Mouse (Mus musculus): ENCODE measurements around the gene Gtf3c4. TPM values are rescaled to one million over a fixed set of nuclear protein-coding genes. Genes with fewer than 3 reads are reported as not detected.

Gtf3c4 gene
- 25.2 and 29.2 TPM in 2 replicates for polyA plus RNA-seq (2016; fragmentation: Nextera tagmentation; extraction: Ambion mirVana)

DNA sequence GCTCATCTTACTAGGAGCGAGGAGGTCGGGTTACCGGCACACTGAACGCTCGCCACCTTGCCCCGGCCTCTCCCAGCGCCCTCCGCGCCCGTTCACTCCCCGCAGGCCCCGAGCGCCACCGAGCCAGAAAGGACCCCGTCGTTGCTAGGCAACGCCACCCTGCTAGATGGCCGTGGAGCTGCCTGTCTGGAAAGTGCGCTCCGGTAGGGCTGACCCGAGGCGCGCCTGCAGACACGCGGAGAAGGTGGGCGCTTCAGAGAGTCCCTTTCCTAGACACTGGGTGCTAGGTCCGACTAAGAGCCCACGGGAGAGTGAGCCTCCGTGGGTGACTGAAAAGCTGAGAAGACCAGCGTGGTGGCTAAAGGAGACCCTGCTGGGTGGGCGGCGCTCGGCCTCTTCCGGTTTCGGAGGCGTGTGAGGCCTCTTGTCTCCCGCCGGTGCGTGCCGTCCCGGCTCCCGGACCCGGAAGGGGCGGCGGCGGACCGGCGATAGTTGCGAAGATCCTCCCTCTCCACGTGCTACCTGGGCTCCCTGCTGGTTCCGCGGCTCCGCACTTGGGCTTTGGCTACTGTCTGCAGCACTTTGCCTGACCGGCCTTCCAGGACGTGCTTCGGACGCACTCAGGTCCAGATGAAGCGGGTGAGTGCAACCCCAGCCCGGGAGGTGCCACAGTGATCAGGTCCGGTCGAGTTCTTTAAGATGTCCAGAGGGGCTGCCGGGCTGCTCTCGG lies at the start of gene Gtf3c4, which contains the start of gene Ddx31:
Gene Gtf3c4 (minus strand): TSS at position 139 of the 730 bp plus-strand sequence.
Gene Ddx31 (plus strand): TSS at position 185 of the 730 bp plus-strand sequence.
- WGBS = under 1% methylated on average over 63 of the region's 63 CpGs
- Histone ChIP-seq H3K27me3 (replicated peaks) (no peaks in the 10 kb centered on the region), H3K4me2 (replicated peaks) (peak within 1 kb of the TSS; percentile 87), H3K4me1 (peaks cover 33% of the 10 kb centered on the region), H3K27ac (peak within 1 kb of the TSS; percentile 21), H3K36me3 (peaks cover 9% of the 10 kb centered on the region), H3K9me3 (no peaks in the 10 kb centered on the region), H3K4me3 (peak within 1 kb of the TSS; percentile 88), H3K9ac (peak within 1 kb of the TSS; percentile 85)
- ATAC-seq (ENCODE audit: low FRiP score, low read depth) = peak; percentile 97

DNA sequence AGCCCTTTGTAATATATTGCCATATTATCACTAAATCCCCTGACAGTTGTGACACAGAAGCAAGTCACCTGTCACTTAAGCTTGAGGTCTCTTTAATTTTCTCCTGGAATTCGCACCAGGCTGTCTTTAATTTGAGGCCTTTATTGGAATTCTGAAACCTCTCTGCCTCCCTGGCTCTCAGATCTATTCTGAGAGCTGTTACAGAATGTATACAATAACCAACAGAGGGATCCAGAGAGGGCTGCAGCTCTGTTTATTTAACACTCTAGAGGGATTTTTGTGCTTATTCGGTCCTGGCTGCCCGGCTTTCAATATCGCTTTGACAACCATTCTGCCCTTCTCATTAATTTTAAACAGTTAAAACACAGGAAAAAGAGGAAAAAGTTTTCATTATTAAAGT lies 44.8 kb upstream of the Gtf3c4 start:
- Histone ChIP-seq H3K27ac (no peak overlapping the region), H3K4me1 (no peaks in the 10 kb centered on the region), H3K4me3 (no peak overlapping the region), H3K9ac (no peak overlapping the region), H3K27me3 (replicated peaks) (no peaks in the 10 kb centered on the region), H3K36me3 (peaks cover 46% of the 10 kb centered on the region), H3K9me3 (no peaks in the 10 kb centered on the region), H3K4me2 (replicated peaks) (no peak overlapping the region)
- ATAC-seq (ENCODE audit: low FRiP score, low read depth) = no peak
- 78% methylated on average over 4 of the region's 4 CpGs for WGBS

DNA sequence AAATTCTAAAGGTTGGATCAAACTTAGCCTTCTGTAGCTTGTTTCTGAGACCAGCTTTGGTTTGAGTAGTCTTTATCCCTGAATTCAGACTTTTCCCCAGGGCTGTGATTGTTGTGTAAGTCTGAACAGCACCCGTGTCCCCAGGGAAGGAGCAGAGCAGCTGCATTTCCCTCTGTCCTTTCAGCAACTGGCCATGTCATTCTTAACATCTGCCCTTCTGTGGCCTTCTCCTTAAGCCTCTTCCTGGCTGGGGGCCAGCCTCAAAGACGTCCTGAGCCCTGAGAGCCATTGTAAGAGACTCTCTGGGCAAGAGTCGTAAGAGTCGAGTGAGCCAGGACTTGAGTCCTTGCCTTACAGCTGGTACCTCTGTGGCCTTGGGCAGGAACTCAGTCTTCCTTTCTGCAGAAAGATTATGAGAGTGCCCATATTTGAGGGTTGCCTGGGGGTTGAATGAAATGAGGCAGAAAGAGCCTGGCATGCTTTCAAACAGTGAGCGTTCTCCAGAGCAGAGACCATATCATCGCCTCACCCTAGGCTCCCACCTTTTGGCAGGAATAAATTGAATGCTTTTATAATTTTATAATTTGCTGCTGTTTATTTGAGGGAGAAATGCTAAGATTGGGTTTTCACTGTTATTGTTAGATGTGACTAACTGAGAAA lies 42.8 kb upstream of the Gtf3c4 start:
- no peak for ATAC-seq (ENCODE audit: low FRiP score, low read depth)
- H3K27ac ChIP-seq = no peak overlapping the region
- H3K36me3 ChIP-seq = peaks cover 45% of the 10 kb centered on the region
- WGBS = 86% methylated on average over 6 of the region's 6 CpGs
- no peak overlapping the region for H3K4me2 ChIP-seq (replicated peaks)
- H3K4me1 ChIP-seq = no peaks in the 10 kb centered on the region
- H3K27me3 ChIP-seq (replicated peaks) = no peaks in the 10 kb centered on the region
- H3K9me3 ChIP-seq = no peaks in the 10 kb centered on the region
- H3K9ac ChIP-seq = no peak overlapping the region
- H3K4me3 ChIP-seq = no peak overlapping the region

DNA sequence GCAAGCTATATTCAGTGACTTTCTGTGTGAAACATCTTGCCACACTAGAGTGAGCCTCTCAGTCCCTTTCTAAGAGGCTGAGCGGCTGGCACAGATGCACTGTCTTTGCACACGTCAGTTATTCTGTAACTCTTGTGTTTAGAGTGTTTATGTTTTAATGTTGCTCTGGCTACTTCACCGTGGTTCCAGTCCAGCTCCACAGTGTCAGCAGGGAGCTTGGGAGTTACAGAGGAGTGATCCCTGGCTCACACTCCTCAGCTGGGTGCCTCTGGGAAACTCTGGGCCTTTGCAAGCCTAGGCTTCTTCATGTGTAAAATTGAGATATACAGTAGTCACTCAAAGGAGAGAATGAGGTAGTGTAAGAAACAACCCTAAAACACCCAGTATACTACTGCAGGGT lies 41.9 kb upstream of the Gtf3c4 start:
- Histone ChIP-seq H3K9me3 (no peaks in the 10 kb centered on the region), H3K4me1 (no peaks in the 10 kb centered on the region), H3K4me3 (no peak overlapping the region), H3K4me2 (replicated peaks) (no peak overlapping the region), H3K9ac (no peak overlapping the region), H3K27ac (no peak overlapping the region), H3K36me3 (peaks cover 45% of the 10 kb centered on the region), H3K27me3 (replicated peaks) (no peaks in the 10 kb centered on the region)
- no peak for ATAC-seq (ENCODE audit: low FRiP score, low read depth)
- WGBS = 89% methylated on average over 3 of the region's 3 CpGs

DNA sequence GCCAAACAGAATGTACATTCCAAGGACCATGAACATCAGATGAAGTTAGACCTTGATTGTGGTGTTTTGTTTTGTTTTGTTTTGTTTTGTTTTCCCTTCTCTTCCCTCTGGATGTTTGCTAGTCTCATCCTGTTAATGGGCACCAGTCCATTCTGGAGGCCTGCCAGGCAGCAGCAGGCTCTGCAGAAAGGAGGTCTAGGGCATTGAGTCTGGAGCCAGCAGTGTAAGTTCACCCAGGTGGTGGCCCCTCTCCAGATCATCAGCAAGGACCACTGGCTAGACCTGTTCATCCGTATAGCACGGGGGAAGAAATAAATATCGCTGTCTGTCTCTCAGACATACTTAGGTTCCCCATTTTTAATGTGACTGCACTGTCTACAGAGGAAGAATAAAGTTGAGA lies 41.1 kb upstream of the Gtf3c4 start:
- Histone ChIP-seq H3K36me3 (peaks cover 48% of the 10 kb centered on the region), H3K4me1 (no peaks in the 10 kb centered on the region), H3K4me2 (replicated peaks) (no peak overlapping the region), H3K4me3 (no peak overlapping the region), H3K9ac (no peak overlapping the region), H3K27me3 (replicated peaks) (no peaks in the 10 kb centered on the region), H3K27ac (no peak overlapping the region), H3K9me3 (no peaks in the 10 kb centered on the region)
- 98% methylated on average over 3 of the region's 3 CpGs for WGBS
- ATAC-seq (ENCODE audit: low FRiP score, low read depth) = no peak

DNA sequence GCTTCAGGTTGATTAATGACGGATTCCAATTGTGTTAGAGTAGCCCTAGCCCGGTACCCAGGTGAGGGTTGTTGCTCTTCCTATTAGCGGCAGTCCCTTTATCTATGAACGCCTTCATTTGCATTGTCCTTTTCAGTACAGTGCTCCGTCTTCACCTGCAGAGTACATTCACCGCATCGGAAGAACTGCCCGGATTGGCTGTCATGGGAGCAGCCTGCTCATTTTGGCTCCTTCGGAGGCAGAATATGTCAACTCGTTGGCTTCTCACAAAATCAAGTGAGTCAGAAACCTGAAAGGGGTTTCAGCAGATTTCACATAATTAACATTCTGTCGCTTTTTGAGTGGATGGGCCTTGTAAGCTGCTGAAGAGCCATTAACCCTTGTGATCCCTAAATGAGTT lies 35.4 kb upstream of the Gtf3c4 start:
- 89% methylated on average over 11 of the region's 11 CpGs for WGBS
- Histone ChIP-seq H3K9ac (no peak overlapping the region), H3K9me3 (no peaks in the 10 kb centered on the region), H3K27ac (no peak overlapping the region), H3K27me3 (replicated peaks) (no peaks in the 10 kb centered on the region), H3K4me1 (no peaks in the 10 kb centered on the region), H3K4me2 (replicated peaks) (no peak overlapping the region), H3K36me3 (peaks cover 42% of the 10 kb centered on the region), H3K4me3 (no peak overlapping the region)
- no peak for ATAC-seq (ENCODE audit: low FRiP score, low read depth)

DNA sequence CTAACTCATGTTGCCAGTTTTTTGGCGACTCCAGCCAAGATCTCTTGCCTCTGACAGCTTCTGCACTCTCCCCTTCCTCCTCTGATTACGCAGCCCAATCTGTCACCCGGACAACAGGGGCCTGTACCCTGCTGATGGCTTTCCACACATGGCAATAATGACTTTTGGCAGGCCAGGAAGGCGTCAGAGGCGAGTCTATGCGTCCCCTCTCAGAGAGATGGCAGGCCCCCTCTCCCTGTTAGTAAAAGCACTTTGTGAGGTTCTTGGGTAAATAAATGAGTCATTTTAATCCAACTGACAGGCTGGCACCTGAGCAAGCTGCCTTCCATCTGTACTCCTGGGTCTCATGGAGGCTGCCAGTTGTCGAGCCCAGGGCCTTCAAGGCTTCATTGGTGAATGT lies 27.3 kb upstream of the Gtf3c4 start:
- no peaks in the 10 kb centered on the region for H3K9me3 ChIP-seq
- H3K27me3 ChIP-seq (replicated peaks) = no peaks in the 10 kb centered on the region
- no peak overlapping the region for H3K4me3 ChIP-seq
- no peak overlapping the region for H3K9ac ChIP-seq
- WGBS = 75% methylated on average over 7 of the region's 7 CpGs
- H3K4me1 ChIP-seq = no peaks in the 10 kb centered on the region
- H3K4me2 ChIP-seq (replicated peaks) = no peak overlapping the region
- peaks cover 43% of the 10 kb centered on the region for H3K36me3 ChIP-seq
- no peak for ATAC-seq (ENCODE audit: low FRiP score, low read depth)
- no peak overlapping the region for H3K27ac ChIP-seq

DNA sequence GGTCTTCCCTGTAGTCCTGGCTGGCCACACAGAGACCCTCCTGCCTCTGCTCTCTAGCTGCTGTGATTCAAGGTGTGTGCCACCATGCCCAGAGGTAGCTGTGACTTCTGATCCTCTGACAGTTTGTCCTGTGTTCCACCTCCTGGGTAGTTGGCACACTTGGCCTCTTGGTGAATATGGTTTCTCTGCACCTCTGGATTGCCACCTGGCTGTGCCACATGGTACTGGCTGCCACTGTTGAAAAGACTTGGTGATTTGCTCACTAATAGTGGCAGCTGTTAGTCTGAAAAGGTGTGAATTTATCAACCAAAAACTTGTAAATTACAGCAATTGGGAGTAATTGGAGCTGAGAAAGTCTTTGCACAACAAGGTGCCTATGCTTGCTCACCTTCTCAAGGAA lies 23.7 kb upstream of the Gtf3c4 start:
- Histone ChIP-seq H3K4me2 (replicated peaks) (no peak overlapping the region), H3K9me3 (no peaks in the 10 kb centered on the region), H3K27ac (no peak overlapping the region), H3K4me1 (no peaks in the 10 kb centered on the region), H3K27me3 (replicated peaks) (no peaks in the 10 kb centered on the region), H3K36me3 (peaks cover 74% of the 10 kb centered on the region), H3K4me3 (no peak overlapping the region), H3K9ac (no peak overlapping the region)
- no peak for ATAC-seq (ENCODE audit: low FRiP score, low read depth)

DNA sequence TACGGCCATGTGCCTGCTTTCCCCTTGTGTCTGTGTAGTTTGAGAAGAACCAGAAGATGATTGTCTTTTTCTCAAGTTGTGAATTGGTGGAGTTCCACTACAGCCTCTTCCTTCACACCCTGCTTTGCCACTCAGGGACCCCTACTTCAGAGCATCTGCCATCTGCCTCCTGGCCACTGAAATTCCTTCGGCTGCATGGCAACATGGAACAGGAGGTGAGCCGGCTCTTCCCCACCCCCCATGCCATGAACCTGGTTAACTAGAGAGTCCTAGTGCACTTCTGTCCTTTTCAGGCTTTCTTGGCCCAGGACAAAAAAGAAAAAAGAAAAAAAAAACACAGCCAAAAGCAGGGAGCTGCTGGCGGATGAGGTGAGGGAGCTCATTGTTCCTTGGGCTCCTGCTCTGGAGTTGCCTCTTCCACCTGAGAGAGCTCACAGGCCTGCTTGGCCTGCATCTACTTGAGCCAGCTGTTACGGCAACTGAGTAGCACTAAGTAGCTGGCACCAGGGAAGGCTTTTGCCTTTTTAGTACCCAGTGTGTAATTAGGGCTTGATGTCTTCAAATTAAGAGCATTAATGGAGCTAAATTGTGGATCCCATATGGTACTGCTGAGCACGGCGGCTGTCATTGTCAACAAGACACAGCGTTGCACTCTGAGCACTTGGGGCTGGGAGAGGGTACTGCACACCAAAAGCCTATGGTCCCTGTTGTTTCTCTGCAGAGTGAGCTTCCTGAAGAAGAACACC lies 20.7 kb upstream of the Gtf3c4 start:
- H3K4me3 ChIP-seq = no peak overlapping the region
- H3K9me3 ChIP-seq = no peaks in the 10 kb centered on the region
- no peak for ATAC-seq (ENCODE audit: low FRiP score, low read depth)
- H3K4me2 ChIP-seq (replicated peaks) = no peak overlapping the region
- H3K4me1 ChIP-seq = no peaks in the 10 kb centered on the region
- no peak overlapping the region for H3K27ac ChIP-seq
- H3K27me3 ChIP-seq (replicated peaks) = no peaks in the 10 kb centered on the region
- H3K36me3 ChIP-seq = peaks cover 68% of the 10 kb centered on the region
- 90% methylated on average over 8 of the region's 8 CpGs for whole genome bisulfite sequencing
- H3K9ac ChIP-seq = no peak overlapping the region

DNA sequence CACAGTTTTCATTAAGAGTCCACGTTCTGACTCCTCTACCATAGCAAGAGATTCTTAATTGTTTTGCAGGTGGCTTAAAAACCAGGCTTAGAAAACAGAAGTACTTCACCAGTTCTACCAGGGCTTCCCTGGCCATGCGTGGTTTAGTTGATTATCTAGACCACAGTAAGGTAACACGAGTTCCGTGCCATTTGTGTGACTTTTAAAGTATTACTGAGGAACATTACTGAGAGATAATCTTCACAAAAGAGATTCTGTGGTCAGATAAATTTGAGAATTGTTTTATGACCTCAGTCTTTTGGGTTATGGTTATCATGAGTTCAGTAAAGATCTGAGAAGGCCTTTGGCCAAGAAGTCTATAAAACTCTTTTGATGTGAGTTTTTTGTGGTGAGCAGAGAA lies 19.1 kb upstream of the Gtf3c4 start:
- no peaks in the 10 kb centered on the region for H3K4me1 ChIP-seq
- H3K9me3 ChIP-seq = no peaks in the 10 kb centered on the region
- no peak overlapping the region for H3K9ac ChIP-seq
- no peak for ATAC-seq (ENCODE audit: low FRiP score, low read depth)
- no peaks in the 10 kb centered on the region for H3K27me3 ChIP-seq (replicated peaks)
- H3K4me2 ChIP-seq (replicated peaks) = no peak overlapping the region
- WGBS = 98% methylated on average over 4 of the region's 4 CpGs
- H3K36me3 ChIP-seq = peaks cover 60% of the 10 kb centered on the region
- H3K27ac ChIP-seq = no peak overlapping the region
- H3K4me3 ChIP-seq = no peak overlapping the region

DNA sequence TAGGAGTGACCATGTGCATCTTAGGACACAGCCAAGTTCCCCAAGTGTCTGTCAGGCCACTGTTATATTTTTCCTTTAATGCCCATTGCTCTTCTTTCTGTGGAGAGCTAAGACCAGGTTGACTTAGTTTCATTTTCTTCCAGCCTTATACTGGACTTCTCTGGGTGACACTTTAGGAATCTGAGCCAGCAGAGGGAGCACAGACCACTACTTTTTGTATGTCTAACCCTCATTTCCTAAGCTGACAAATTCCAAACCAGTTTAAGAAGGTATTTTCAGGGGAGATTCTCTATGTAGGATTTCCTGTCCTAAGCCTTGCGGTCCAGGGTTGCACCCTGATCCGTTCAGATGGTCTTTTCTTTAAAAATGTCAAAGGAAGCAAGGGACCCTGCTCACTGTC lies 15.6 kb upstream of the Gtf3c4 start:
- Histone ChIP-seq H3K4me1 (no peaks in the 10 kb centered on the region), H3K9me3 (no peaks in the 10 kb centered on the region), H3K36me3 (peaks cover 41% of the 10 kb centered on the region), H3K27me3 (replicated peaks) (no peaks in the 10 kb centered on the region), H3K4me2 (replicated peaks) (no peak overlapping the region), H3K27ac (no peak overlapping the region), H3K9ac (no peak overlapping the region), H3K4me3 (no peak overlapping the region)
- ATAC-seq (ENCODE audit: low FRiP score, low read depth) = no peak
- 93% methylated on average over 2 of the region's 2 CpGs for WGBS

DNA sequence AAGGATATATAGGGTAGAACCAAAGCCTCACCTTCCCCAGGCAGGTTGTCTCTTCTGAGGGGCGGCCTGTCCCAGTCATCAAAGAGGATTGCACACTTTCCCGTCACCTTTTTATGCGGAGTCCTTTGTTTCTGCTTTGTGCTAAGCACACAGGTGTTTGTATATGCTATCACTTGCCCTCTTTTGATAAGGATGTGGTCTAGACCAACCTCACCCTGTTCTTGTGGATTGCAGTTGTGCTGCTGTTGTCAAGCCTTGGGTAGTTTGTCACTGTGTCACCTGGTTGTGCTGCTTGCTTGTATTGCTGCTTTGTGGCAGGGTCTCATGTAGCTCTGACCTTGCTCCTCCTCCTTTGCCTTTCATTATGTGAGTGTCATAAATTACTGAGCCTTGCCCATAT lies 12.4 kb upstream of the Gtf3c4 start:
- WGBS = 93% methylated on average over 3 of the region's 3 CpGs
- H3K4me2 ChIP-seq (replicated peaks) = no peak overlapping the region
- H3K4me3 ChIP-seq = no peak overlapping the region
- H3K27ac ChIP-seq = no peak overlapping the region
- peaks cover 49% of the 10 kb centered on the region for H3K36me3 ChIP-seq
- no peaks in the 10 kb centered on the region for H3K27me3 ChIP-seq (replicated peaks)
- H3K4me1 ChIP-seq = no peaks in the 10 kb centered on the region
- no peaks in the 10 kb centered on the region for H3K9me3 ChIP-seq
- H3K9ac ChIP-seq = no peak overlapping the region
- ATAC-seq (ENCODE audit: low FRiP score, low read depth) = no peak

Measured in neural tube, embryonic 12.5 days (tissue).